Mouse (Mus musculus): ENCODE measurements around the gene Abhd10.

Abhd10 gene

GRCm38 (mm10) chr16:45742615-45743476 lies at the start of gene Abhd10:
Gene Abhd10 (minus strand): TSS chr16:45742955.
- peak; percentile 100 for DNase-seq

GRCm38 (mm10) chr16:45791286-45791685 lies 48.5 kb upstream of the Abhd10 start:
- DNase-seq = peak in 1 of 2 experiments; percentile 12

- no peak for DNase-seq
Observed at GRCm38 (mm10) chr16:45789311-45789710, 46.6 kb upstream of the Abhd10 start.

- no peak for DNase-seq
Observed at GRCm38 (mm10) chr16:45787650-45788049, 44.9 kb upstream of the Abhd10 start.

- DNase-seq = peak; percentile 21 to 40
Observed at GRCm38 (mm10) chr16:45786639-45787038, 43.9 kb upstream of the Abhd10 start.

DNA sequence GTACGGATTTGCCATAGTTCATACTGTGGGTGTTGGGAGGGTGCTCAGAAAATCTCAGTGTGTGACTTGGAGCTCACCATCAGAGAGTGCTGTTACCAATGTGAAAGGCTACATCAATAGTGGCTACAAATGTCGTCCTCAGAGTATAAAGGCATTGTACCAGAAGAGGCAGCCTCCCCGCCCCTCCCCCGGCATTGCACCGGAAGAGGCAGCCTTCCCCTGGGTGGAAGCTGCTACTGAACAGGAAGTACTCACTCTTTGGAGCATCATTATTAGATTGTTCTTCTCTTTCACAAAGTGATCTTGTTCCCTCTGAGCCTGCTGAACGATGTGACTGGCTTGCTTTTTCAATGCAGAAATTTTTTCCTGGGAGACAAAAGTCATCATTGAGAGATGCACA lies 37.2 kb upstream of the Abhd10 start:
- no peak for DNase-seq

DNA sequence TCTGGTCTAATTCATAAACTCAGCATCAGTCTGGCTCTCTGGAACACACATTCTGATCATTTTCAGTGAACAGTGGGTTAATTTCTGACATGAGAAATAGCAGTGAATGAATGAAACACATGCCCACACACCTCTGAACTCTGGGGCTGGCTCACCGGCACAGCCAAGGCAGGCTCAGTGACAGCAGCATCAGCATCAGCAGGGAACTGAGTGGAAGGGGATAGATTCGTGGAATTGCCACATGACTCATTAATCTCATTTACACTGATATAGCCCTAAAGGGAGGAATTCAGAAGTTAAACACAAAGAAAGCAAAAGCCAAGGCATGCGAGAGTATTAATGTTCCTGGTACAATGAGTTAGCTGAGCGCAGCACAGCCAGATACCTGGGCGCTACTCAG lies 32.1 kb upstream of the Abhd10 start:
- no peak for DNase-seq

GRCm38 (mm10) chr16:45770914-45771313 lies 28.2 kb upstream of the Abhd10 start:
- DNase-seq = no peak

GRCm38 (mm10) chr16:45767853-45768640 lies 25.3 kb upstream of the Abhd10 start:
- DNase-seq = peak; percentile 78 to 80

GRCm38 (mm10) chr16:45767434-45767833 lies 24.7 kb upstream of the Abhd10 start:
- no peak for DNase-seq

- no peak for DNase-seq
Observed at GRCm38 (mm10) chr16:45765801-45766494, 23.2 kb upstream of the Abhd10 start.

DNA sequence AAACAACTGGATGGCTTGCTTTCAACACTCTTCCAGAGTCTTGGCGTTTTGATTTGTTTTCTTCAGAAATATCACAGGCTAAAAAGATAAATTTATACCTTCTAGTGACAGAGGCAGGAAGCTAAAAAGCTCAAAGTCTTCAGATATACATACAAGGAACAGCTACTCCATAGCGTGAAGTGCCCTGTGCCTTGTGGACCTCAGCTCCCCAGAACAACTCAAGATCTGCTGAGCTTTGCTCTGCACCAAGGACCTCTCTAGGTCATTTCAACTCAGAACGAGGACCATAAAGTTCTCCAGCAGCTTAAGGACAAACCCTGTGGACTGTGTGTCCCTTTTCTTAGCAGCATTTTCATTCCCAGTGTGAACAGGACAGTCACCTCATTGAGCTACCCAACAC lies 22.3 kb upstream of the Abhd10 start:
- DNase-seq = no peak

- DNase-seq = no peak
Observed at GRCm38 (mm10) chr16:45762859-45763505, 20.2 kb upstream of the Abhd10 start.

DNA sequence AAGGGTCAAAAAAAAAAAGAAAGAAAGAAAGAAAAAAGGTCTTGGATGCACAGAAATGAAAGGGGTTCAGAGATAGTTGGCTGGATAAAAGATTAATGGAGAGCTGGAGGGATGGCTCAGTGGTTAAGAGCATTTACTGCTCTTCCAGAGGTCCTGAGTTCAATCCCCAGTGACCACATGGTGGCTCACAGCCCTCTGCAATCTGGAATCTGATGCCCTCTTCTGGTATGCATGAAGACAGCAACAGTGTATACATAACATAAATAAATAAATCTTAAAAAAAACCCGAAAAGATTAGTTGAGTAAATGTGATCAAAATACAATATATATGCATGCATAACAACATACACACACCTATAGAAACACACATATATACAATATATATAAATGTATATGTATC lies 18.7 kb upstream of the Abhd10 start:
- DNase-seq = no peak

DNA sequence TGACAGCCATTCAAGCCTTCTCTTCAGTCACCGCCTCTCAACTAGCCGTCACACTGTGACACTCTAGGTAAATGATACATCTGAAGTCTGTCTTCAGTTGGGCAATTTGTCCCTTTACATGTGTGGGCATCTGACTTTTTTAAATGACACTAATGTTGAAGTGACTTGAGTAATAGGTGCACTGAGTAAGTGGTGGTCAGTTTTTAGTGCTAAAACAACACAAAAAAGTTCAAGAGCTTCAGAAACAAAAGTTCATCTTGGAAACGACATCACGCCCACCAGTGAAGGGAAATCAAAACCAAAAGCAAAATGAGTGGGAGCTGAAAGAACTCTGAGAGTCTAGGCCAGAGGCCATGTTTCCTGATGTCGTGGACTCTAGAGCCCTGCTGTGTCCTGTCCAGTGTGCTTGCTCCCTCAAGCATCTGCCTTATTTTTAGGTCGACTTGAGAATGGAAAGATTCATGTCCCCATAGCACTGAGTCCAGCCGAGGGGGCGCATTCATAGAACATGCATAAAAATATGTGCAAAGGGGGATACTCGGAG lies 16.0 kb upstream of the Abhd10 start:
- DNase-seq = no peak

GRCm38 (mm10) chr16:45757421-45758078 lies 14.8 kb upstream of the Abhd10 start:
- peak in 1 of 2 experiments; percentile 16 for DNase-seq

GRCm38 (mm10) chr16:45756855-45757254 lies 14.1 kb upstream of the Abhd10 start:
- peak; percentile 72 to 89 for DNase-seq

- DNase-seq = peak; percentile 29 to 43
Observed at GRCm38 (mm10) chr16:45743591-45744144, 913 bp upstream of the Abhd10 start.

DNA sequence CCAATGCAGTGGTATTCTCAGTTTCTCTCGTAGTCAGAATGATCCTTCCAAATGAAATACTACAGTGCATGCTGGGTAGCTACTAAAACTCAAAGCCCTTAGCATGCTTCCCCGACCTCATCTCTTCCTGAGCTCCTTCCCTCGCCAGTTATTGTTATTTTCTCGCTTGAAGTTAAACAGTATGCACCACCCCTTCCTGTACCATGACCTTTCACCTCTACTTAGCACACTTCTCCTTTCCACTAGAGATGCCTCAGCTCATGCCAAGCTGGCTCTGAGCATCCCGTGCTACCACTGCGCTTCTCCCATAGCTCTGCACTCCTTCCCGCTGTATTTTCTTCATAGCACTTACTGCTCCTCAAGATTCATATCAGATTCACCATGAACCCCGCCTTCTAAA lies 4.9 kb downstream of the Abhd10 start:
- no peak for DNase-seq

- DNase-seq = no peak
Observed at GRCm38 (mm10) chr16:45736724-45737123, 6.0 kb downstream of the Abhd10 start.

GRCm38 (mm10) chr16:45729163-45729562 lies 13.6 kb downstream of the Abhd10 start:
- DNase-seq = no peak

GRCm38 (mm10) chr16:45724742-45725102 lies 18.0 kb downstream of the Abhd10 start:
- DNase-seq = peak; percentile 78 to 82
